Mouse (Mus musculus) ovary, postnatal 10 days (tissue): Measurements from ENCODE around the gene Tmem38b.

ENCODE experiments used
- DNase-seq: peaks from one replicate; pipeline ENCODE4 v3.0.0; 2022; ENCODE audit warnings: low spot score

Gene Tmem38b

GRCm38 (mm10) chr4:53884351-53885245, 58.8 kb downstream of the Tmem38b start:
- no peak for DNase-seq

- no peak for DNase-seq
Observed at GRCm38 (mm10) chr4:53886342-53887088, 60.7 kb downstream of the Tmem38b start.

GRCm38 (mm10) chr4:53895335-53895734, 69.5 kb downstream of the Tmem38b start:
- DNase-seq, result no peak

GRCm38 (mm10) chr4:53896150-53896833, 70.4 kb downstream of the Tmem38b start:
- no peak for DNase-seq

GRCm38 (mm10) chr4:53900386-53900971, 74.6 kb downstream of the Tmem38b start:
- DNase-seq, result no peak

GRCm38 (mm10) chr4:53904335-53904734, 78.5 kb downstream of the Tmem38b start:
- DNase-seq, result no peak

- no peak for DNase-seq
Observed at GRCm38 (mm10) chr4:53905537-53905936, 79.7 kb downstream of the Tmem38b start.

- DNase-seq, result no peak
Observed at GRCm38 (mm10) chr4:53907071-53907470, 81.2 kb downstream of the Tmem38b start.
